ENCODE assay signal across 16 mouse cellular contexts in genomic region chr15:76972661-76973060, GRCm38 (mm10).
"Had no signal": no experiment of that assay in that cellular context is flagged by ENCODE, and none has a peak within 500 bp of the region (broad histone marks: within the 10 kb centered on the region; RNA-seq: fewer than 3 reads in every experiment).

No protein-coding gene starts in this region.

- H3K9ac ChIP-seq: neural tube, embryonic 13.5 days; neural tube, embryonic 15.5 days; stomach, embryonic 15.5 days had no signal

- H3K27ac ChIP-seq: neural tube, embryonic 13.5 days; neural tube, embryonic 15.5 days; stomach, postnatal 0 days had no signal

- H3K36me3 ChIP-seq: neural tube, embryonic 13.5 days; neural tube, embryonic 15.5 days; stomach, embryonic 15.5 days had no signal

- H3K4me3 ChIP-seq: neural tube, embryonic 13.5 days; neural tube, embryonic 15.5 days; stomach, embryonic 15.5 days had no signal

- DNase-seq: retina, postnatal 1 day; right cerebral cortex, adult 18-20 months; right cerebral cortex, postnatal 14 days; right cerebral cortex, postnatal 25 days; right cerebral cortex, postnatal 4 days; spleen, adult 18-20 months; thymus, adult 18-20 months; thymus, adult 2 months; thymus, postnatal 14 days; thymus, postnatal 25 days; thymus, postnatal 36 days; thymus, postnatal 4 days had no signal

- H3K4me2 ChIP-seq: neural tube, embryonic 13.5 days; neural tube, embryonic 15.5 days; stomach, embryonic 15.5 days had no signal

- H3K9me3 ChIP-seq: neural tube, embryonic 13.5 days; neural tube, embryonic 15.5 days; stomach, embryonic 15.5 days had no signal

- H3K27me3 ChIP-seq: neural tube, embryonic 13.5 days; neural tube, embryonic 15.5 days; stomach, embryonic 15.5 days had no signal
